Mouse (Mus musculus) kidney, adult 2 months (tissue): Measurements from ENCODE around the gene CT030661.1. TPM values are rescaled to one million over a fixed set of nuclear protein-coding genes. Genes with fewer than 3 reads are reported as not detected.
"Not testable (repeated sequence)": the region's sequence is repeated elsewhere in the genome, so short reads cannot be mapped to it uniquely, and the experiment has no call there.

Experiments
- DNase-seq: peaks from one replicate; pipeline ENCODE4 v3.0.0; 2021
- H3K27ac ChIP-seq: fragments of 200-500 bp; 2 replicates; pipeline ENCODE4 v1.5.1; 2012; ENCODE audit warnings: low read depth, low read length, control low read depth, inconsistent platforms; ENCODE audit not compliant: insufficient read depth
- H3K27me3 ChIP-seq: fragments of 200-500 bp; replicated peaks from 2 replicates; pipeline ENCODE4 v1.6.1; 2012; ENCODE audit warnings: mild to moderate bottlenecking, moderate library complexity, low read length, inconsistent platforms; ENCODE audit not compliant: control insufficient read depth, insufficient read depth
- H3K36me3 ChIP-seq: fragments of 200-500 bp; 2 replicates; pipeline ENCODE4 v1.6.1; 2012; ENCODE audit warnings: mild to moderate bottlenecking, moderate library complexity, low read length, inconsistent platforms; ENCODE audit not compliant: control insufficient read depth, insufficient read depth
- H3K4me1 ChIP-seq: fragments of 200-500 bp; 2 replicates; pipeline ENCODE4 v1.6.1; 2011; ENCODE audit warnings: low read length; ENCODE audit not compliant: control insufficient read depth, insufficient read depth
- H3K4me3 ChIP-seq: fragments of 200-500 bp; 2 replicates; pipeline ENCODE4 v1.5.1; 2011; ENCODE audit warnings: mild to moderate bottlenecking, low read depth, low read length, control low read depth; ENCODE audit not compliant: insufficient read depth
- CTCF ChIP-seq: fragments of 200-500 bp; conservative IDR thresholded peaks from 2 replicates; pipeline ENCODE4 v1.5.1; 2011; ENCODE audit warnings: low read depth, mild to moderate bottlenecking, control low read depth, low read length, moderate library complexity, mixed read lengths; ENCODE audit not compliant: insufficient read depth, insufficient read length
- POLR2A ChIP-seq: fragments of 200-500 bp; IDR thresholded peaks from one replicate; pipeline ENCODE4 v1.6.1; 2011; ENCODE audit warnings: low read depth, low read length, control low read depth
- WGBS: fragments of 180-500 bp; shearing (Covaris S2); methylation state at CpG from one replicate; pipeline ENCODE4 v1.1.7; 2018; 5-methylcytosine and 5-hydroxymethylcytosine counted together
- polyA plus RNA-seq: library from polyadenylated mRNA; depleted of rRNA; stranded (reverse); fragments of >200 nt; gene quantifications from 2 replicates; pipeline ENCODE4 v1.2.3, GENCODE M21; 2012; rRNA removed

The CT030661.1 gene
- polyA plus RNA-seq, result 0.71 and 0.94 TPM in 2 replicates

DNA sequence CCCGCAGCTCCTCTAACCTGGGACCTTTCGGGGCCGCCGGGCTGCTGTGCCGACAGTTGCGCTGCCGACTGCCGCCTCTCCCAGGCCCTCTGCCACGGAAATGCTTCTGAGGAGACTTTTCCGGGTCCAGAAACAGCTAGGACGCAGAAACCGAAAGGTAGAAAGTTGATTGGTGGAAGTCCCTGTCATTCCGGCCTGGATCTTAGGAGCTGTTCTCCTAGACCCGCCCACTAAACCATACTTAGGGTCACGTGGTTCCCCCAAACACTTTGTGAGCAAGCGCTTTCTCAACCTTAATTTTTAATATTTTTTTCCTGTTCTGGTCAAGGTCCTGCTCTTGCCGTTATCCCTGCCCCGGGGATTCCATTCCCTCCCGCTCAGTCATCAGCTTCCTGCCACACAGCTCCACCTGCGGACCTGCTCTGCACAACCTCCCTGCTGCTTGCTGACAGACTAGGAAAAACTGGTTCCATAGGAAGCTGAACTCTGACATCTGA, at the start of gene CT030661.1:
CT030661.1 (minus strand) TSS at position 108 of the 497 bp plus-strand sequence.
- H3K4me1 ChIP-seq, H3K27me3 ChIP-seq, H3K36me3 ChIP-seq: not testable (repeated sequence)
- Histone ChIP-seq H3K4me3 (peak within 1 kb of the TSS; percentile 57), H3K27ac (peak within 1 kb of the TSS; percentile 52)
- WGBS, result under 1% methylated on average over 20 of the region's 20 CpGs
- peak; percentile 54 for TF ChIP-seq POLR2A
- 0 out of 2 replicates have a peak, but pooled peaks have one; percentile 3 for TF ChIP-seq CTCF
- peak; percentile 99 for DNase-seq

DNA sequence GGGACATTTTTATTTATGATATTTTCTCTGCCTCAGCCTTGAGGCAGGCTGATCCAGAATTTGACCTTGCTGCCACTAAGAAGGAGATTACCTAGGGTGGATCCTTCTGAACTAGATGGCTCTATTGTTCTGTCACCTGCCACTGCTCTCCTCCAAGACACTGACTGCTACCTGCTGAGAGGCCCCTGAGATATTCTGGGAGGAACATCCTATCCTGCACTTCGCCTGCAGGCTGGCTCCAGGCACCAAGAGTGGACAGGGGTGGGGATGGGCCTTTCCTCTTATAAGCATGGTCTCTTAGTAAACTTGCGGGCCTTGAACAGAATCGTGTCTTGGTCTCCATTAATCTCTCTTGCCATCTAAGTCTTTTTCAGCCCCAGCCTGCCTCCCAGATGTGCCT, 49.3 kb upstream of the CT030661.1 start:
- TF ChIP-seq CTCF, result no peak
- no peak for TF ChIP-seq POLR2A
- Histone ChIP-seq H3K27me3 (no peaks in the 10 kb centered on the region), H3K36me3 (no peaks in the 10 kb centered on the region; the same call in none of the 2 replicates), H3K27ac (no peak overlapping the region), H3K4me1 (no peaks in the 10 kb centered on the region), H3K4me3 (no peak overlapping the region)
- WGBS, result 98% methylated on average over 3 of the region's 3 CpGs
- no peak for DNase-seq

DNA sequence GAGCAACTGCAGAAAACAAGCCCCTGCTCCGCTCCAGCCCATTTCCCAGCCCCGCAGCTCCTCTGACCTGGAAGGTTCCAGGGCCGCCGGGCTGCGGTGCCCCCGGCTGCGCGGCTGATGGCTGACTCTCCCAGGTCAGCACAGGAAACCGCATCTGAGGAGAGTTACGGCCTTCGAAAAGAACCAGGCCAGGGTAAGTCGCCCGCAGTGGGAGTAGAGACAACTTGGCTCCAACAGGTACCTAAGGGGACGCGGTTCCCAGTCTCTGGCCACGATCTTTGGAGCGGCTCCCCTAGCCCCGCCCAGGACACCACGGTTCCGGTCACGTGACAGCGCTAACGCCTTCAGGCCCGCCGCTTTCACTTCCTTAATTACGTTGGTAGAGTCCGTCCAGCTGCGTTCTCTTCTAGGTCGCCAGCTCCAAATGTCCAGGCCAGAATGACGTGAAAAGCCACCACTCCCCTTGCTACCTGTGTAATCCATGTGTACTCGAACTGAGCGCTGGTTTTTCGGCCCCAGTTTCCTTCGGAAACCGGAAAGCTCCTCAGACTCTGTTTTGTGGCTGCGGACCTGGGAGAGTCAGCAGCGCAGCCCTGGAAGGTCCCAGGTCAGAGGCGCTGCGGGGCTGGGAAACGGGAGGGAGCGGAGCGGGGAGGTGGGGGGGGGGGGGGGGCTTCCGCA, 46.6 kb upstream of the CT030661.1 start, which contains the start of the genes Zfp944 and Zfp758:
Zfp944 (minus strand) TSS at position 300 of the 681 bp plus-strand sequence.
Zfp758 (plus strand) TSS at position 353 of the 681 bp plus-strand sequence.
- under 1% methylated on average over 33 of the region's 43 CpGs for WGBS
- not testable (repeated sequence) for H3K4me1 ChIP-seq

DNA sequence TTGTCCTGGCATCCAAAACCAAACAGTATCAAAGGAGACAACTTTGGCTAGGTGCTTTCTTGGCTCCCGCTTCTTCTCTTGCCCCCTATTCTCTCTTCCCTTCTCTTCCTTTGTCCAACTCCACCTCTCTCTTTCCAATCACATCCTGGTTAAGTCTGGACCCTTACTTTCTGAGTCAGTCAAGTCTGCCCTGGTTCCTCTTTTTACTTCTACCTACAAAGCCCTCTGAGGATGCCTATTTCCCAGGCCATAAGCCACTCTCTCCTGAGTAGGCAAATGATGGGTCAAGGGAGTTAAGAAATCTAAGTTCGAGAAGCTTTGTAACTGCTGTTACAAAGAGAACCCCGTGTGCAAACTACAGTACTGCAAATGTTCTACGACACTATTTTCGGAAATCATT, 45.9 kb upstream of the CT030661.1 start:
- no peaks in the 10 kb centered on the region for H3K36me3 ChIP-seq
- WGBS, result 23% methylated on average over 5 of the region's 5 CpGs
- H3K4me1 ChIP-seq, result no peaks in the 10 kb centered on the region
- no peak for DNase-seq
- TF ChIP-seq CTCF, result no peak
- H3K4me3 ChIP-seq, result peak overlapping the region; percentile 79
- no peaks in the 10 kb centered on the region for H3K27me3 ChIP-seq
- no peak overlapping the region for H3K27ac ChIP-seq

More for the DNA sequence above, 46.6 kb upstream of the CT030661.1 start, which contains the start of the genes Zfp944 and Zfp758:
- H3K27me3 ChIP-seq, H3K36me3 ChIP-seq: not testable (repeated sequence)
- peak within 1 kb of the TSS; percentile 86 for H3K27ac ChIP-seq
- H3K4me3 ChIP-seq, result peak within 1 kb of the TSS; percentile 79
- peak; percentile 70 for DNase-seq

DNA sequence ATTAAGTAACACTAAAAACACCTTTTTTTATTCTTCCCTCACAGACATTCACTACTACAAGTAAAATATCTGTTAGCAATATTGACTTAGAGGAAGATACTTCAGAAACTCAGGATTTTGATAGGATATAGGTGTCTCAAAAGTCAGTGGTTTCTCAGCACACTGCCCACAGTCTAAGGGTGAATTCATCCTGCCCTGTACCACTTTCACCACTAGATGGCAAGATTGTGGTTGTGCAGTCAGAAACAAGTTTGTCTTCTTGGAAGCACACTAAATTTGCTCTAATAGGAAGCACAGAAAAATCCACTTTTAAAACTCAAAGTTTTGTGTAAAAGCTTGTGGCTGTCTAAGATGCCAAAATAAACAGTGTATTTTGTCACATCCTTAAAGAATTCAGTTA, 38.2 kb upstream of the CT030661.1 start:
- peak; percentile 58 for DNase-seq
- H3K36me3 ChIP-seq, result no peaks in the 10 kb centered on the region; the same call in 1 of the 2 replicates
- no peak overlapping the region for H3K4me3 ChIP-seq
- no peaks in the 10 kb centered on the region for H3K4me1 ChIP-seq
- no peaks in the 10 kb centered on the region for H3K27me3 ChIP-seq
- H3K27ac ChIP-seq, result no peak overlapping the region
- no peak for TF ChIP-seq POLR2A
- TF ChIP-seq CTCF, result peak; percentile 47

DNA sequence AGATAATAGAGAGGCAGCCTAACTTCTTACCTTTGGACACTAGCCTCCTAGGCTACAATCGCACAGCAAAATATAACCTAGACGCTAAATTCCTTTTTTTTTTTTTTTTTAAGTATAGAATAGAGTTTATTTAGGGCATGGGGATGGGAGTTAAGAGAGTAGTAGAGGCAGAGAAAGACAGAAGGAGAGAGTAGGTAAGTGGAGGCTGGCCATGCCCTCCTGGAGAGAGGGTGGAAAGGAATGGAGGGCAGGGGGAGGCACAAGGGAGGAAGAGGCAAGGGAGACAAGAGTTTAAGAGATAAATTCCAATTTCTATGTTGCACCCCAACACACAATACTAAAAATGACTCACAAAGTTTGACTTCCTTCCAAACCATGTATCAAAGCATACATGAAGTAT, 610 bp upstream of the CT030661.1 start:
- 11% methylated on average over 2 of the region's 2 CpGs for WGBS
- not testable (repeated sequence) for DNase-seq, H3K4me1 ChIP-seq, H3K27me3 ChIP-seq, H3K36me3 ChIP-seq
- Histone ChIP-seq H3K27ac (peak overlapping the region; percentile 52; the same call in 1 of the 2 replicates), H3K4me3 (peak overlapping the region; percentile 28)

DNA sequence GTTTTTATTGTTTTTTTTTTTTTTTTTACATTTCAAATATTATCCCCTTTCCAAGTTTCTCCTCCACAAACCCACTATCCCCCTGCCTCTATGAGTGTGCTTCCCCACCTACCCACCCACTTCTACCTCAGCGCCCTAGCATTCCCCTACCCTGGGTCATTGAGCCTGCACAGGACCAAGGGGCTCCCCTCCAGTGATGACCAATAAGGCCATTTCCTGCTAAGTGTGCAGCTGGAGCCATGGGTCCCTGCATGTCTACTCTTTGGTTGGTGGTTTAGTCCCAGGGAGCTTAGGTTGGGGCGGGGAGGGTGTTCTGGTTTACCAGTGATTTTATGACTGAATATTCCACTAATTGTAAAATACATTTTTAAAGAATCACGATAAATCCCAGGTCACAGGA, 418 bp downstream of the CT030661.1 start:
- 0% methylated on average over 3 of the region's 3 CpGs for WGBS
- H3K36me3 ChIP-seq, H3K27me3 ChIP-seq, H3K4me1 ChIP-seq, DNase-seq: not testable (repeated sequence)
- peak overlapping the region; percentile 51; the same call in 1 of the 2 replicates for H3K27ac ChIP-seq
- peak overlapping the region; percentile 57 for H3K4me3 ChIP-seq

Other genes starting within 250 kb of the CT030661.1 start
- 0.17 and 0.26 TPM in 2 replicates for gene Zfp947, start 148.6 kb downstream of the CT030661.1 start, polyA plus RNA-seq
- 0.26 and 0.64 TPM in 2 replicates for gene Zfp994, start 89.2 kb downstream of the CT030661.1 start, polyA plus RNA-seq
- gene Zfp944, start 46.6 kb upstream of the CT030661.1 start, polyA plus RNA-seq, result 2.2 and 2.3 TPM in 2 replicates
- 0.86 and 0.92 TPM in 2 replicates for gene Zfp758, start 46.6 kb upstream of the CT030661.1 start, polyA plus RNA-seq
- gene Zfp946, start 109.4 kb upstream of the CT030661.1 start, polyA plus RNA-seq, result 3.6 and 4.3 TPM in 2 replicates